Mouse (Mus musculus) NIH3T3 (cell line): ENCODE results near the gene Sugp2.
"Not testable (repeated sequence)": the region's sequence is repeated elsewhere in the genome, so short reads cannot be mapped to it uniquely, and the experiment has no call there.

Source experiments
- DNase-seq: peaks from one replicate; pipeline ENCODE4 v3.0.0-alpha.2; 2012; ENCODE audit warnings: low read depth

Gene Sugp2

DNA sequence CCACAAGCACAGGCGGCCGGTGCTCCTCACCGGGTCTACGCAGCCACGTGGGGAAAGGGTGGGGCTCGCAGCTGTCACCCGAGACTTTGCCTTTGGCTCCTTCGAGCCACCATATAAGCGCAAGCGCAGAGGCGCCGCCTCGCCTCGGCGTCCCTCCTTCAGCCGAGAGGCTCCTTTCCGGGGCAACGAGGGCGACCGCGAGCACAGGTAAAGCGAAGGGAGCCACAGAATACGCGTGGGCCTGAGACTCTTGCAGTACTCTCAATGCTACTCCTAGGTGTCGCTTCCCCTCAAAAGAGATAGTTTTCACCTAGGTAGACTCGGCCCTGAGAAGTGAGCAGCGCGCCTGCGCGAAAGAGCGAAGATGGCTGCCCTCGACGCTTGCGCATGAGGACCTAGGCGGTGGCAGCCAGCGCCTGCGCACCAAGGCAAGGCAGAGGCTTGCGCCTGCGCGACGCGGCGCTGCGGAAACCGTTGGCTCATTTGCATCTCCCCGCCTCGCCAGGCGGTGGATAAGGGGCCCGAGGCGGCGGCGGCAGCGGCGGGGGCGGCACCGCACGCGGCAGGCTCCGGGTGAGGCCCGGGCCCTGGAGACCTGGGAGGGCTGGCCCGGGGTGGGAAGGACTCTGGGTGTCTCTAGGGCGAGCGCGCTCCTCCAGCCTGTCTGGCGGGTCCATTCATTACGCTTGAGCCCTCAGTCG, at the start of gene Sugp2, which contains the start of gene Armc6:
Gene Sugp2, plus strand, starts transcription at position 147 of the 701 bp plus-strand sequence.
Gene Armc6, minus strand, starts transcription at position 387 of the 701 bp plus-strand sequence.
- peak; percentile 99 for DNase-seq

DNA sequence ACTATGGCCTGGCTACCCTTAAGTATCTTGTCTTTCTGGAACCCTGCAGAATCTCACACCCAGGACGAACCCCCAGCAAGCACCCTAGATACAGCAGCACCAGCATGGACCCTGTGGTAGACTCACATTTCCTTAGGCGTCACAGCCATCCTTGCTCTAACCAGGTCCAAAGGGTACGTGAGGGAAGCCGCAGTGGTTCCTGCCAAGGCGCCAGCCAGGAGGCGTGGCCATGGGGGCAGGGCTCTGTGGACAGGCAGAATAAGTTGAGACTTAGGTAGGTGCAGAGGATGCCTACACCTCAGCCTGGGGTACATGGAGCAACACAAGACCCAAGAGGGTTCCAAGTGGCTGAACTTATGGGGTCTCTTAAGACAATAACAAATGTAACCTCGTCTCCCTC, 45.3 kb upstream of the Sugp2 start:
- no peak for DNase-seq

- no peak for DNase-seq
Measured at GRCm38 (mm10) chr8:70193238-70193637, 40.8 kb upstream of the Sugp2 start.

DNA sequence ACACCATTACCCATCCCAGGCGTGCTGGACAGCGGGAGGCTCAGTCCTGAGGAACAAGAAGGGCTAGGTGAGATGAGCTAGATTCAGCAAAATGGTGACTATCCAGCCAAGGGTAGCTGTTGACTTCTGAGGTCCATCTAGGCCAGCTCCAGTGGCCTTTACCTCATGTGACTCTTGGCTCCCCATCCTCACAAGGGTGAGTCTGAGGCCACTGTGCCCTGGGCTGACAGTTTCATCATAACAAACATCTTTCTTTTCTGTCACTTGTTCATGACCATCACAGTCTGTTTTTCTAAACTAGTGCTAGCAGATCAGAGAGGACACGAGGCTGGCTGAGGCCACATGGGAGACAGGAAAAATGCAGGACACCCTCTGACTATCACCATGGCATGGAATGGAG, 39.8 kb upstream of the Sugp2 start:
- no peak for DNase-seq

DNA sequence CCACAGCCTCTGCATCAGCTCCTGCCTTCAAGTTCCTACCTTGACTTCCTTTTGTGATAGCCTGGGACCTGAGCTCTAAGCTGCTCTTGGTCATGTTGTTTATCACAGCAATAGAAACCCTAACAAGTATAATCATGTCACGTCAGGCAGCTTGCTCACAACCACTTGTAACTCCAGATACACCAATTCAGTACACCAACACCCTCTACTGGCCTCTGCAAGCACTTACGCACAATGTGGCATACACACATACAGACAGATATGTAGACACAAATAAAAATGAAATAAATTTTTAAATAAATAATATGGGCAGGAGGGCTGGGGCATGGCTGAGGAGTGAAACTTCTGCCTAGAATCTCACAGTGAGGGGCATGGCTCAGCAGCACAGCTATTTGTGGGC, 38.3 kb upstream of the Sugp2 start:
- DNase-seq = no peak

- DNase-seq = no peak
Measured at GRCm38 (mm10) chr8:70197603-70198002, 36.4 kb upstream of the Sugp2 start.

DNA sequence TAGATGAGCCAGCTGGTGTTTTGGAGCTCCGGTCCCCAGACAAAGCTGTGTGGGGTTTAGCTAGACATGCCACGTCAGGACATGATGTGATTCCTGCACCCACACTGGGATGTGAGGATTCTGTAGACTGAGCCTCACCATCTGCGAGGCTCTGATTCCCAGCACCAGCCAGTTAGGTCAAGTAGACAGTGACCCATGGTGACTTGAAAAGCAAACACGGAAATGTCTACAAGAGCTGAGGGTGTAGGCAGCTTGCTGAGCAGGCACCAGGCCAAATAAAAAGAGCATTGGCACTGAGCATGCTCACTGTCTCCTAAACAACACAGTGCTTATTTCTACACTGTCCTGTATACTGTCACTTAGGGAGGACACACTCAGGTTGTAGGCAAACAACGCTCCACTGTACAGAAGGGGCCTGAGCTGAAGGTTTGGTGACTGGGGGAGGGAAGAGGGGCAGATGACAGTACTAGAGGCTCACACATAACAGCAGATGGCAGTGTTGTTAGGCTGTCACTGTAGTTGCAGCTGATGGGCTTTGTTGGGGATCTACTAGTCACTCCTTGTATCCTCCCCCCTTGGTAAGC, 33.8 kb upstream of the Sugp2 start:
- peak; percentile 55 for DNase-seq

GRCm38 (mm10) chr8:70201417-70201816, 32.6 kb upstream of the Sugp2 start:
- DNase-seq = no peak

DNA sequence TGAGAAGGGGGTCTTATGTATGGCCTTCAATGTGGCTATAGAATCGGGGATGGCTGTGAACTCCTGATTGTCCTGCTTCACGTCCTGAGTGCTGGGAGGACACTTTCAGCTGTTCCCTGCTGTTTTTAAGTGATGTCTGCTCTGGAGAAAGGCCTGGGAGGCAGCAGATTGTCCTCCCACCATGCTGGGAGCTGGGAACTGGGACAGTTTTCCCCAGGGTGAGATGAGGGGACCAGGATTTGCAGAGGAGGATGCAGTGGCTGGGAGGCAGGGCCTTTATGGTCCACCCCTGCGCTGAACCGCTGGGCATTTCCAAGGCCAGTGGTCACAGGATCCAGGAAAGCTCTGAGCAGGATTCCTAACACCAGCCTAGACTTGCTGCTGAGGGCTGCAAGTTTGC, 31.0 kb upstream of the Sugp2 start:
- DNase-seq = no peak

GRCm38 (mm10) chr8:70204757-70205156, 29.3 kb upstream of the Sugp2 start:
- DNase-seq = no peak

DNA sequence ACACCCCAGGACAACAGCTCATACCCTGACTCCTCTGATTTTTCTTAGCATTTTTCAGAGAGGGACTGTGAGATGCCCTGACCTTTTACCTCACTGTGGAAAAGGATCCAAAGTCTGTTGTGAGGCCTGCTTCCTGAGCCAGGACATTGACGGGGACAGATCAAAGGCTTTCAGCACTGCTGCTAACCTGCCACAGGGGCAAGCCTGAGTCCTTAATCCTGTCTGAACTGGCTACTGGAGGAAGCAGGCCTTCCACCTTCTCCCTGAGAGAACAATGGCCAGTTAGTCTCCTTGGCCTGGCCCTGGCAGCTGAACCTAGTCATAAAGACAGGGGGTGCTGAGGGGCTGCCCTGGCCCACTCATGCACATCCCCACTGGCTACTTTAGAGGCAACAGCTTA, 25.9 kb upstream of the Sugp2 start:
- no peak for DNase-seq

- peak; percentile 45 for DNase-seq
Measured at GRCm38 (mm10) chr8:70210538-70210937, 23.5 kb upstream of the Sugp2 start.

- no peak for DNase-seq
Measured at GRCm38 (mm10) chr8:70211275-70211674, 22.8 kb upstream of the Sugp2 start.

DNA sequence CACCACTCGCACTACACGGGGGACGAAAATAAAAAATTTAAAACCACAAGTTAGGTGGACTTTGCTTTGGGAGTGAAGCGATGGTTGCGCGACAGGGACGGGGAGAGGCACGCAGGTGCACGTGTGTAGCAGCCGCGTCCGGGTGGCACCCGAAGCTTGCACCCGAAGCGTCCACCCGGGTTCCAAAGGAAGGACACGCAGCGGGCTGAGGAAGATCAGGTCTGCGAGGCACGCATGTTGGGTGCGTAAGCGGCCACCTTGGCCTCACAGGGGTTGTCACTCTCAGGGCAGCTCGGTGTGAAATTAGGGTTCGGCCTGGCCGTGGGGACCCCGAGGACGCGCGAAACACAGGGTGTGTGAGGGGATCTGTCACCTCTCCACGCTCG, 22.3 kb upstream of the Sugp2 start:
- no peak for DNase-seq

DNA sequence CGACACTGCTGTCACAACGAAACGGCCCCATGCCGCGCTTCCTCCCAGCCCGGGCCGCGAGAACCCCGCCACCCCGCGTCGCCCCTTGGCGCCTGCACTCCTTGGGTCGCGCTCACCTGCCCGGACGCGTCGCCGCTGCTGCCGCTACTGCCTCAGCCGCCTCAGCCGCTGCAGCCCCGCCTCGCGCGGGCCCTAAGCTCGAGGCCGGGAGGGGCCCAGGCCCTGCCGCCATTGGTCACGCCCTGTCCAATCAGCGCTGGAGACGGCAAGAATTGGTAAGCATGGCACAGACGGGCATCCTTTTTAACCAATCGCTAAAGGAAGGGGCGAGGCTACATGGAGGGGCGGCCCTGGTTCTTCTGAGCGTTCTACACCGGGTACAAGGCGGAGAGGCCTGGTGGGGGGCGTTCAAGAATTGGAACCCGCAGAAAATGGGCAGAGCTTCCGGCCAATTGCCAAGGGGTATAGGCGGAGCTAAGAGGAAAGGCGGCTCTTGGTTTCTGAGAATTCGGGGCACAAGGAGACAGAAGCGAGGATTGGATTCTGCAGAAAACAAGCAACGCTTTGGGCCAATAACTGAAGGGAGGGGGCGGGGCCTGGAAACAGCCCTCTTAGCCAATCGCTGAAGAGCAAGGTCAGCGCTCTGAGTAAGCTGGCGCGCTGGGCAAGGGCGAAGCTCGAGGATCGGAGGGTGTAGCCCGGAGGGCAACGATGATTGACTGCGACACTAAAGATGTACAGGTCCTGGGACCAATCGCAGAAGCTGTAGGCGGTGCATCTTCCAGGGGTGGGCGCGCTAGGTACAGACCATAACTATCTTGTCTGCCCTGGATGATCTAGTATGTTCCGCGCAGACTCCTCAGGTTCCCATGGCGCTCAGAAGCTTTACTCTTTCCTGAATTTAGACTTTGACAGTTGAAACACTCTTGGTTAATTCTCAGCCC, 21.6 kb upstream of the Sugp2 start, which contains the start of gene Slc25a42:
Gene Slc25a42, minus strand, starts transcription at position 194 of the 944 bp plus-strand sequence.
- peak; percentile 99 for DNase-seq

DNA sequence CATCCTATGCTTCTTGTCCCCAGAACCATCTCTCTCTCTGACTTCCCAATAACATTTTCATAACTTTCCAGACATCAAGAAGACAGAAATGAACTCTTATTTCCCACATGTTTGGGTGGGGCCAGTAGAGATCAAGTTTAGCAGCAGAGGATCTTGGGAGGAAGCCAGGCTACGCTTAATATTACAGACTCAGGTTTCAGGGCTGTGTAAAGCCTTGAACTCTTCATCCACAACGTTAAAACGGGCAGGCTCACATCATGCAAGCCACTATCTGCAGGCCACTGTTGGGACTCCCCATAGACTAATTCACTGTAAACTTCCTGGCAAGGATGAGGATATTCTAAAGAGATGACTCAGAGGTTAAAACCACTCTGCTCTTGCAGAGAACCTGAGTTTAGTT, 19.6 kb upstream of the Sugp2 start:
- DNase-seq = peak; percentile 79

DNA sequence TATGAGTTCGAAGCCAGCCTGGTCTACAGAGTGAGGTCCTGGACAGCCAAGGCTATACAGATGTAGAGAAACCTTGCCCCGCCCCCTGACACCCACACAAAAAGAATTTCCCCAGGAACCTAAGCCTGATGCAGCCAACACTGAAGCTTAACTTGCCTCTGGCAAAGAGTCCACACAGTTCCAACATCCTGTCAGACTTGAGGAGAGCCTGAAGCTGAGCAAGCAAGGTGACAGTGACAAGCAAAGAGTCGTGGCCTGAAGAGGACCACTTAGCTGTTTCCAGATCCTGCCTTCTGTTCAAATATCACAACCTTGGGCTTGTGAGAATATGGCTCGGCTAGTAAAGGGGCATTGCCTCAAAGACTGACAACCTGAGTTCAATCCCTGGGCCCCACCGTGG, 18.9 kb upstream of the Sugp2 start:
- peak; percentile 30 for DNase-seq

DNA sequence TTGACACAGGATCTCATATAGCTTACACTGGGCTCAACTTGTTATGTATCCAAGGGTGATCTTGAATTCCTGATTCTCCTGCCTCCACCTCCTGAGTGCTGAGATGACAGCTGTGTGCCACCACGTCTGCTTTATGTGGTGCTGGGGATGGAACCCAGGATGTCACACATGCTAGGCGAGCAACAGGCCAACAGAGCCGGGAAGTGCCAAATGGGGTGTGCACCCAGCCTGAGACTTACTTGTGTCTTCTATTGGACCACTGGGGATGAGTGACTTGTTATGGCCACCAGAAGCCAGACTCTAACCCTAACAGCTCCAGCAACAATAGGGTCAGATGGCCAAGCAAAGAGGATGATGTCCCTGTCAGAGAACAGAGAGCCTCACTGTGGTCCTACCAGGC, 17.9 kb upstream of the Sugp2 start:
- DNase-seq = not testable (repeated sequence)

DNA sequence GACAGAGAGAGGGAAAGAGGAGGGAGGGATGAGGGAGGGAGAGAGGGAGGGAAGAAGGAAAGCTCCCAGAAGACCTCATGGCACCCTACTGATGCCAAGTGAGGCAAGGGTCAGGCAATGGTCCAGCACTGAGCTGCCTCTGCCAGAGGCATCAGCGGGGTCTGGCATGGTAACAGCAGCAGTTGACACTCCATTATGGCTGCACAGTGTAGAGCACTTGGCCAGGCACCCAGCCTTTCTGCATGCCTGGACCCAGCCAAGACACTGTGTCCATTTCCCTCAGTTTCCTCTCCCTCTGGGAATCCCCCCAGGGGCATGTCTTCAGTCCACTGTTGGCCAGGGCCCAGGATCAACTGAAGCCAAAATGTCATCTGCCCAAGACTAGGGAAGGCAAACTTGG, 17.5 kb upstream of the Sugp2 start:
- DNase-seq = peak; percentile 97

DNA sequence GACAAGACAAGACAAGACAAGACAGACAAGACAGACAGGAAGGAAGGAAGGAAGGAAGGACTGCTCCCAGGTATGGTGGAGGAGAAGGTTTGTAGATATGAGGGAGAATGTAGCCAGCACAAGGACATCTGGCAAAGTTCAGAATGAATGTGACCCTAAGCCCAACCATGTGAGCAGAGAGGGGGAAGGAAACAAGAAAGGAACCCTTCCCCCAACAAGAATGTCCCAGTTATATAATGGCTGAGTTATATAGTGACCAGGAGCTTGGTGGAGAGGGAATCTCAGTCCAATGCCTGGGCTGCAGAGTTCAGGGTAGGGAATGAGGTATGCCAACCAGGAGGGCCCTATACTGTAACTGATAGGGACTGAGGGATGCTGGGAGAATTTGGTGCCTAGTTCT, 16.6 kb upstream of the Sugp2 start:
- peak; percentile 26 for DNase-seq

DNA sequence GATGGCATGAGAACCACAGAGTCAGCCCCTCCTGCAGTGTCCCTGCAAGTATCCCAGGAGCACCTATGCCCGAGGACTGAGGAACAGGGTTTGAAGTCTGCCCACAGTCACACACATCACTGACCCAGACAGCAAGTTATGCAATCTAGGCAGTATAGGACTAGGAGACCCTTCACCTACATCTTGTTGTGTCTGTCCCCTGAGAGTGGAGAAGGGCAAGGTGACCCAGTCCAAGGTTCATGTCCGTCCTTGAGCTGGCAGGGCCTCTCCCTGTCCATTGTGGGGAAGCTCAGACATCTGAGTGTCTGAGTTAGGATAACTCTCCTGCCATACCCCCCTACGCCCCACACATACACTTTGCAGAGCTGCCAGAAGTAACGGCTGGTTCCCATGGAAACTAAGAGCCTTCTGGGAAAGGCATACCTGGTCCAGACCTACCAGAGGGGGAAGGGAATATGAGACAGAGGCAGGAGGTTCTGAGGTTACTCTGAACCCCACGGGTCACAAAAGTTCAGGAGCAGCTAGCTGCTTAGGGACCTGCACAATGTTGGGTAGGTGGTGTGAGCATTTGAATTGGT, 14.8 kb upstream of the Sugp2 start:
- no peak for DNase-seq

DNA sequence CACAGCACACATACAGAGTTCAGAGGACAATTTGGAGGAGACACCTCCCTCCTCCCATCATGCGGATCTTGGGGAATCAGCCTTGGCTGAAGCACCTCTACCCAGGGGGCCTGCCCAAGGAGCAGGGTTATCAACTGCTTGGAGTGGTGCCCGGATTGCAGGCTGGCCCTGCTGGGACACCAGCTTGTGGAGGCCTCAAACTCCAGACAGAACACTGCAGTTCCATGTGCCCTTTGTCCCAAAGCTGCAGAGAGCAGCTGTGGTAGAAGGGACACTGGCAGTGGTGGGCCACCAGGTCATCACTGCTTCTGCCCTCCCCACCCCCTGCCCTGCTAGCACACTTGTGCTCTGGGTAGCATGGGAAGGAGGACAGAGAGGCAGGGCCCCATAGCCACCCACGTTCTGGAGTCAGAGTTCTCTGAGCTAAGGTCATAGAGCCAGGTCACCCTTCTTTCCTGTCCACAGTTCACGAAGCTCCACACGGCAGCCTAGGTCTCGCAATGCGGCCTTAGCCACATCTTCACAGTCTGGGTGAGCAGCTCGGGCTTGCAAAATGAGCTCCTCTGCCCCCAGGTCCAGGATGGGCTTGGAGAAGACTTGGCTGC, 13.7 kb upstream of the Sugp2 start:
- peak; percentile 47 for DNase-seq
